Mouse (Mus musculus): ENCODE data around the gene Mrps12.

Mrps12 gene

DNA sequence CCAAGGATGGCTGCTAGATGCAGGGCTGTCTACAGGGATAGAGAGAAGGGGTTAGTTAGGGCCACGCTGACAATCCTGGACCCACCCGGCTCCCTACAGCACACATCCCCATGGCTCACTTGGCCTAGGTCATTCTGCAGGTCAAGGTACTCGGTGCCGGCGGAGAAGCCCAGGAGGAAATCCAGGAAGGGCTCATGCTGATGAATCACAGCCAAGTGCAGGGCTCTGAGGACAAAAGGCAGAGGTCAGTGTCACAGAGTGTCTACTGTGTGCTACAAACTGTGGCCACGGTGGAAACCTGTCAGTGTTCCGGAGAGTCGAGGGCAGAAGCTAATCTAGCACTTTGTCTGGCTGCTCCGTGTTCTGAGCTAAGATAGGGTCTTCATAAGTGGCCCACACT lies 20.3 kb upstream of the Mrps12 start:
- DNase-seq (ENCODE audit: low spot score in 2 of 2): no peak

DNA sequence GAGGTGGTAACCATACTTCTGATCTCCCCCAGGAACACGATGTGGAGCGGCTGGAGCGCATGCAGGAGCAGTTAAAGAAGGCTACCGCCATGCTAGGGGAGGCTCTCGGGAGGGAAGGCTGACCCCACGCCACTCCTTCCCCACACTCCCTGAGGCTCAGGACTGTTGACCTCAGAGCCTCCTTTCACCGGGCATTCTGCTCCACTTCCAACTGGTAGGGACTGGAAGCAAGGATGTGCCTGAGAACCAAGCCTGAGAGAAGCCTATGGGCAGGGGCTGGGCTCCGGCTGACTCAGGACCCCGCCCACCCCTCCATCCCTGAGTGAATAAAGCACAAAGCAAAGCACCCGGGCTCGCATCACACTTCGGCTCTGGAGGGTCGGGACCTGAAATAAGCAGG lies 17.0 kb upstream of the Mrps12 start:
- no peak for DNase-seq (ENCODE audit: low spot score in 2 of 2)

DNA sequence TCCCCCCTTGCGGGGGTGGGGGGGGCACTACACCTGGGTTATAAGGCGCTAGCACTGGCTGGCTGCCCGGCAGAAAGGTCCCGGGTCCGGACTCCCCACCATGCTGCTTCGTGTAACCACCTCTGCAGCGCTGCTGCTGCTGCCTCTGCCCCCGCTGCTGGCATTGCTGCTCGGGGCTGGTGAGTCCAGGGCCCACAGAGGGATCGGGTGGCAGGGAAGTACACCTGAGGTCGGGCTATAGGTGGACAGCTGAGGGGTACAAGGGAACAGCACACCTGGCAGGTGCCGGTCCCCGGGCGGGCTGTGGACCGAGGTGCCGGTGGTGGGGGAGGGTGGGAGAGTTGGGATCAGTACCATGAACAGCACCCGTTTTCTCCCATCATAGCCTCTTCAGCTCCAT lies 14.5 kb upstream of the Mrps12 start, which contains the start of gene Ccer2:
TSS of gene Ccer2 (plus strand) at position 96 of the 400 bp plus-strand sequence.
- no peak for DNase-seq (ENCODE audit: low spot score in 2 of 2)

DNA sequence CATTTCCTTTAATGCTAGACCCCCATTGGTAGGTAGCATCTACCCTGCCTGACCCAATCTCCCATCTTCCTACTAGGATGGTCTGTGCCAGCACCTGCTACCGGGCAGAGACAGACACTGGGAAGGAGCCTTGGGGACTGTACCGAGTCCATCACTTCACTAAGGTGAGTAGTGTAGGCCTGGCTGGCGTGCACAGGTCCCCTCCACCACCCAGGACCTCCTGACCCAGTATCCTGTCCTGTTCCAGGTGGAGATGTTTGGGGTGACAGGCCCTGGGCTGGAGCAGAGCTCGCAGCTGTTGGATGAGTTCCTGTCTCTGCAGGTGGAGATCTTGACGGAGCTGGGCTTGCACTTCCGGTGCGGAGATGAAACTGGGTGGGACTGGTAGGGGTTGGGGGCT lies 8.3 kb upstream of the Mrps12 start:
- DNase-seq (ENCODE audit: low spot score in 2 of 2): no peak

DNA sequence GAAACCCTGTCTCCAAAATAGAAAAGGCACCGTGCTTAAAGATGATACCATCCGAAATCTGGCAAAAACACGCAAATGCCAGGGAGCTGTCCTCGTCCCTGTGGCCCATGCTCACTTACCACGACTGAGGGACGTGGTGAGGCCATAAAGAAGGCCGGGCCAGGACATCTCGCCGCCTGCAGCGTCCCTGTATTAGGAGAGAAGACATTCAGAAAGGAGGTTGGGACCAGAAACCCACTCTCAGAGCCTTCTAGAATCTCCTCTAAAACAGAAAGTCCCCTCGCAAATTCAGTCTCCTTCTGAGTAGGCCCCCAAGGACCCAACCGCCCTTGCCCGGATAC lies 282 bp downstream of the Mrps12 start:
- no peak for DNase-seq (ENCODE audit: low spot score in 2 of 2)

DNA sequence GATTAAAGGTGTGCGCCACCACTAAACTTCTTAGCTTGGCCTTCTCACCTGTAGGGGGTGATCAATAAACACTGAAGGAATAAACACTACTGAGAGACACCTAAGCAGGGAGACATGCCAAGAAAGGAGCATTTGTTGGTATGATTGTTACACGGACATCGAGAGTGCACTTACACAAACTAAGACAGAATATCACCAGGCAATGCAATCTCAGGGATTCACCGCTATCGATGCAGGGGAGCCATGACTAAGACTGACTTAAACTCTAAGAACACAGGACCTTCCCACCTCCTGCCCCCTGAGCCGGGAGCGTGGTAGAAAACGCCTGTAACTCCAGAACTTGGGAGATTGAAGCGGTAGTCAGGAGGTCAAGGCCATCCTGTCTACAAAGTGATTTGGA lies 671 bp downstream of the Mrps12 start:
- DNase-seq (ENCODE audit: low spot score in 2 of 2): no peak

DNA sequence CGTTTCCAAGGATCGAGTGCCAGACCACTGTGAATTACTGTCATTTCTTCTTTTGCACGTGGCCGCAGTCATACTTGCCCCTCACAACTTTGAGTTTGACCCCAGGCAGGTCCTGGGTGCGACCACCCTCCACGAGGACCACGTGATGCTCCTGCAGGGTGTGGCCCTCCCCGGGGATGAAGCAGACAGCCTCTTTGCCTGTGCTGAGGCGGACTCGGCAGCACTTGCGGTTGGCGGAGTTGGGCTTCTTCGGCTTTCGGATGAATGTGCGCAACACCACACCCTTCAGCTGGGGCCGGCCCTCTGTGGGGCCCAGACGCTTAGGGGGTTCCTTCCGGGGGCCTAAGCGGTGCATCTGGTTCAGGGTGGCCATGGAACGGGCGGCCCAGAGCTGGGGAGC lies 1.8 kb downstream of the Mrps12 start:
- no peak for DNase-seq (ENCODE audit: low spot score in 2 of 2)

DNA sequence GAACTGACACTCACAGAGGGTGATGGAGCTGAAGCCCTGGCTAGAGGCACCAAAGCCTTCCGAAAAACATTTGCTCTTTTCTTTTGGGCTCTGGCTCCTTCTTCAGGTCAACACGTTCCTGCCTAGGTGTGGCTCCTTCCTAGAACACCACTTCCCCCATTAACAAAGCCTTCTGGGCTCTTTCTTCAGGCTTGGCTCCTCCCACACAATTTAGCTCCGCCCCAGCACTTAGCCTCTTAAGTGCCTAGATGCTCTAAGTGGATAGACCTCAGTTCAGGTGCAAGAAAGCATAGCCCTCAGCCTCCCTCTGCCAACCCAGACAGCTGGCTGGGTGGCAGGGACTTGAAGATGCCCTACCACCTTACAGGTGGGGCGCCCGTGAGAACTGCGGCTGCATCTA lies 5.9 kb downstream of the Mrps12 start:
- DNase-seq (ENCODE audit: low spot score in 2 of 2): no peak

DNA sequence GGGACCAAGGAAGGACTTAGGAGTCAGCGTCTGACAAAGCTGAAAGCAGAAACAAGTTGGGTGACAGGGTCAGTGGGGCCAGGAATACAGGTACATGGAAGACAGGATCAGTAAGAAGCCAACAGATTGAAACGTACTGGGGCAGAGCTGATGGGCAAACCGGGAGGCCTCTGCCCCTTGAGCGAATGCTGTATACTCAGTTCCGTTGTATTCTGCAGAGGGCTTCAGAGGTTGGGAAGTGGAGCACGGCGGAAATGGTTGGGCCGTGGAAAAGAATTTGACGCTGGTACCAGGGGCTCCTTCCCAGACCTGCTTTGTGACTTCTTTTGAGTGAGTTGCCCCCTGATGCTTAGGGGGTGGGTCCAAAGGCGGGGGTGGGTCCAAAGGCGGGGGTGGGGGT lies 8.4 kb downstream of the Mrps12 start:
- DNase-seq (ENCODE audit: low spot score in 2 of 2): no peak

DNA sequence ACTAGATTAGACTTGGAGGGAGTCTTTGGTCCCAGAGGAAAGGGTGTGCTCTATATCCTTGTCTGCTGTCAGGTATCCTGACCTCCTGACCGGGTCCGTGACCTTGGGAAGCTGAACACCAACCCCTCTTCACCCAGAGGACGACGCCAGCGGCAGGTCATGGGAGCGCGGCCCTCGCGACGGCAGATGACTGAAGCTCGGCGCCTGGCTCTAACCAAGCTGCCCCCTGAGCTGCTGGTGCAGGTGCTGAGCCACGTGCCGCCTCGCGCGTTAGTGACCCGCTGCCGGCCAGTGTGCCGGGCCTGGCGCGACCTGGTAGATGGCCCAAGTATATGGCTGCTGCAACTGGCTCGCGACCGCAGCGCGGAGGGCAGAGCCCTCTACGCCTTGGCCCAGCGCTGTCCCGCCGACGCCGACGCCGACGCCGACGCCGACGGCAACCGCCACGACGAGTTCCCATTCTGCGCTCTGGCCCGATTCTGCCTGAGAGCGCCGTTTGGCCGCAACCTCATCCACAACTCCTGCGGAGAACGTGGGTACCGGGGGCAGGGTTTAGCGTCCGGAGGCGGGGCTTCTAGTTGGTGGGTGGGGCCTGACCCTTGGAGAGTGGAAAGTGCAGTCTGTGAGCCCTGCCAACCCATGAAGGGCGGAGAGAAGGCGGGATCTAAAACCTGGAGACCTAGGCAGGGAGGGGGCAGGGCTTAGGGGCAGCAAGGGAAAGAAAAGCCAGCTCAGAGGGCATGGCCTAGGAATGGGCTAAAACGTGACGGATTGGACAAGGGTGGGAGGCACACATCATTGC lies 9.1 kb downstream of the Mrps12 start:
- peak in 1 of 2 experiments; percentile 61 for DNase-seq (ENCODE audit: low spot score in 2 of 2)

DNA sequence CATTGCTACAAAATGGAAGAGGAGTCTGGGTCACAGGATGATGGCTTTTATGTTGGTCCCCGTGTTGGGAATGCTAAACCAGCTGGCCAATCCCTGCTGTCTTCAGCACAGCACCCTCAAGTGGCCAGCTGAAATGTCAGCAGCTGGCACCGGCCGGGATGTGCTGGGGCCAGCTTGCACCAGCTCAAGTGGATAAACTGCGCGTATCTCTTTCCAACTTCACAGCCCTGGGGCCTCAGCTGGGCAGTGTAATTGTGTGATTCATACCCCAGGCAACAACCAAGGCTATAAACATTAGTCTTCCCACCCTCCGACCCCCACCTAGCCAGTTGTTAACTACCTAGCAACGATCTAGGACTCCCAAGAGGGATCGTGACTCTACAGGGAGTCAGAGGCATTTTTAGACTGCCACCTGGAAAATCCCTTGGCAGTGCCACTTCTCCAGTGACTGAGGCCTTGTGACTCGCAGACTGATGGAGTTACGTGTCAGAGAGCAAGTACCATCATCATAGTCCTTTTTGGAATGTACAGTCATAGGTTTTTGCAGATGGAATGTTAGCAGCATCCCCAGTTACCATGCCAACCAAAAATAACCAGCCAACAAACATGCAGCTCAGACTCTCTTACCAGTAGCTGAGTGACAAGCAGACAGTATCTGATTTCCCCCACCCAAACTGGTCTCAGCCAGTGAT lies 13.8 kb downstream of the Mrps12 start:
- DNase-seq (ENCODE audit: low spot score in 2 of 2): peak in 1 of 2 experiments; percentile 57

DNA sequence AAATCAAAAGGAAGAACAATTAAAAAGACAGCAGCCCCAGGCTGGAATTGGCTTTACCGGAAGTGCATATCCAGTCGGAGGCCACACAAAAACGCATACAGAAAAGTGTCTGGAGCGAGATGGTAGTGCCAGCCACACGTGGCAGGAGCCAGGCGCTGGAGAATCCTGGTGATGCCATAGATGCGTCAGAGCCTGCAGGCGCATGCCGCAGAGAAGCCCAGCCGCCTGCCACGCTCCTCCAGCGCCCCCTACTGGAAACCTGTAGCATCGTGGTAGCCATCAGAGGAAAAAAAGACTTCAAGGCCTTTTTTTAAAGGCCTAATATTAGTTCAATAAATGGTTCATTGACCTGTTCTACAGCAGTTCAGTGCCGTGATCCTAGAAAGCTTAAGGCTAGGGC lies 15.0 kb downstream of the Mrps12 start:
- DNase-seq (ENCODE audit: low spot score in 2 of 2): peak; percentile 54 to 82

DNA sequence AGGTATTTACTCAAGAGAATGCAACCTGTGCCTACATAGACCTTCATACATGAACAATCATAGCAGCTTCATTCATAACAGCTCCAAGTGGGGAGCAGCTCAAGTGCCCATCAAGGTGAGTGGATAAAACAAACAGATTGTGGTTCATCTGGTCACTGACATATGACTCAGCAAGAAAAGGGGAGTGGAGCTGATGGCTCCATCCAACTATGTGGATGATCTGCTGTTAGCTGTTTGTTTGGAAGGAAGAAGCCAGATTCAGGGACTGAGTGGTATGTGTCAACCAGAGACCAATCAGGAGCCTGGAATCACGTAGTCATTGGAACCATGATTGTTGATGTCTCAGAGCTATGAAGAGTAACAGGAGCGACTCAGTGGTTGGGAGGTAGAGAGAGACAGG lies 17.0 kb downstream of the Mrps12 start:
- no peak for DNase-seq (ENCODE audit: low spot score in 2 of 2)

DNA sequence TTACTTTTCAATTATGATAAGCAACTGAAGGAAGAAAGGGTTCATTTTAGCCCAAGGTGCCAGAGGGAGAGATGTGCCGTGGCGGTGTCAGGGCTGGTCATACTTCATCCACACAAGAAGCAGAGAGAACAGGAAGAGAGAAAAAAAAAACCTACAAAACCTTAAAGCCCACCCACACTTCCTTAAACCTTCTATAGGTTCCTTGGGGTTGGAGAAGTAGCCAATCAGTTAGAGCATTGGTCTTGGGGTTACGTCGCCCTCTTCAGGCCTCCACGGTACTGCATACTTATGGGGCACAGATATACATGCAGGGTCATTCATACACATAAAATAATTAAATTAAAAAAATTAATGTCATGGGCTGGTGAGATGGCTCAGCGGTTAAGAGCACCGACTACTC lies 19.5 kb downstream of the Mrps12 start:
- no peak for DNase-seq (ENCODE audit: low spot score in 2 of 2)

DNA sequence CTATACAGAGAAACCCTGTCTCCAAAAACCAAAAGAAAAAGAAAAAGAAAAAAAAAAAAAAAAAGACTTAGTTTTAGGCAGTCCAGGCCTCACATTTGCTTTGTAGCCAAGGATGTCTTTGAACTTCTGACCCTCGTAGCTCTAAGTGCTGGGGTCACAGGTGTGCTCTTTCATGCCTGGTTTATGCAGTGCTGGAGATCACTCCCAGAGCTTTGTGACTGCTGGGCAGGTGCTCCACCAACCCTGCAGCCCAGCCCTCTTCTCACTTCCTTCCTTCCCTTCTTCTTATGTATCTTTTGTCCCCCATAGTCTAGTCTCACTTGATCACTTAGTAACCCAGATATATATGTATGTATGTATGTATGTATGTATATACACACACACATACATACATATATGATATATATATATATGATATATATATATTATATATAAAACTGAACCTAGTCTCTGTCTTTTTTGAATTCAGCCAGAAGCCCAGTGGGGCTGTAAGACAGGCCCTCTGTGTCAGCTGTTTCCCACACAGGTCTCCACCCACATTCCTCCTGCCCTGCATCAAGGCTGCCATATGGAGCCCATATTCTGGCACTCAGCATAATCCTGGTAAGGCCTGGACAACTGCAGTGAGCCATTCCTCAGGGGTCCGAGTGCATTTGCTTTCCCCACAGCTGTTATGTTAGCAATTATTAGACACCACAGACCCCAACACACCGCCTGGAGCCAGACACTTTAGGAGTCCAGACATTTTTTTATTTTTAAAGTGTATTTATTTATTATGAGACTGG lies 20.7 kb downstream of the Mrps12 start:
- DNase-seq (ENCODE audit: low spot score in 2 of 2): no peak

DNA sequence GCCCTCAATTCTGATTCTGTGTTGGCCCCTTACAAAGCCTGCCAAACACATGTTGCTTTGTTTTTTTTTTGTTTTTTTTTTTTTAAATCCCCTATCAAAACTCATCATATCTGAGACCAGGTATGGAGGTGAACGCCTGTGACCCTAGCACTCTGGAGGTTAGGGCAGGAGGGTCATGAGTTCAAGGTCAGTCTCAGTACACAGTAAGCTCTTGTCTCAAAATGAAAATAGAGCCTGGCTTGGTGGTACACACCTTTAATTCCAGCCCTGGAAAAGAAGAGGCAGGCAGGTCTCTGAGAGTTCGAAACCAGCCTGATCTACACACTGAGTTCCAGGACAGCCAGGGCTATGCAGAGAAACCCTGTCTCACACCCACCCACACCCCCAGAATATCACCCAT lies 22.0 kb downstream of the Mrps12 start:
- no peak for DNase-seq (ENCODE audit: low spot score in 2 of 2)

DNA sequence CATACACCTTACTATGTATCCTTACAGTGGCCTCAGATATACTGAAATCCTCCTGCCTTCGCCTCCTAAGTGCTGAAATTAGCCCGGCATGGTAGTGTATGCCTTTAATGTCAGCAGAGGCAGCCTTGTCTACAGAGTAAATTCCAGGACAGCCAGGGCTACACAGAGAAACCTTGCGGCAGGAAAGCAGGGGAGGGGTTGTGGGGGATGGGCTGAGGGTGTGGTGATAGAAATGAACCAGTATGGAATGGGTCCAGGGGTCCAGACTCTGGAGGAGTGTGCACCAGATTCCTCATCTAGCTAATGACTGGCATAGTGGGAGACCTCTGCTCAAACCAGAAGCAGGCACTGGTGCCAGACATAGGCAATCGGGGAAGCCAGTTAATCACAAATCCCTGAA lies 22.5 kb downstream of the Mrps12 start:
- DNase-seq (ENCODE audit: low spot score in 2 of 2): no peak

DNA sequence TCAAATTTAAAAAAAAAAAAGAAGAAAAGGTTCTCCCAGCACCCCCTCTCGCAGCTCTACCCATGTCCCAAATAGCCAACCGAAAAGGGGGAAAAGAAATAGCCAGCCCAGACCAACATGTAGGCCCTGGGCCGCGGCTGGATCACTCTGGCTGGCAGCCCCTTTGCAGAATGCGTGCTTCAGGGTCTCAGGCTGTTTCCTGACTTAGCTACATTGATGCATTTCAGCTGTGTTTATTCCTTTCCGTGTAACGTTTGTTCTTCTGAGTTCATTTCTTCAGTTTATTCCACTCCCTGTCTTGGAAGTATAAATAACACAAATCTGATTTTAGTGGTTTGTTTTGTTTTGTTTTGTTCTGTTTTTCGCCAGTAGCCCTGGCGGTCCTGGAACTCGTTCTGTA lies 23.9 kb downstream of the Mrps12 start:
- DNase-seq (ENCODE audit: low spot score in 2 of 2): no peak

DNA sequence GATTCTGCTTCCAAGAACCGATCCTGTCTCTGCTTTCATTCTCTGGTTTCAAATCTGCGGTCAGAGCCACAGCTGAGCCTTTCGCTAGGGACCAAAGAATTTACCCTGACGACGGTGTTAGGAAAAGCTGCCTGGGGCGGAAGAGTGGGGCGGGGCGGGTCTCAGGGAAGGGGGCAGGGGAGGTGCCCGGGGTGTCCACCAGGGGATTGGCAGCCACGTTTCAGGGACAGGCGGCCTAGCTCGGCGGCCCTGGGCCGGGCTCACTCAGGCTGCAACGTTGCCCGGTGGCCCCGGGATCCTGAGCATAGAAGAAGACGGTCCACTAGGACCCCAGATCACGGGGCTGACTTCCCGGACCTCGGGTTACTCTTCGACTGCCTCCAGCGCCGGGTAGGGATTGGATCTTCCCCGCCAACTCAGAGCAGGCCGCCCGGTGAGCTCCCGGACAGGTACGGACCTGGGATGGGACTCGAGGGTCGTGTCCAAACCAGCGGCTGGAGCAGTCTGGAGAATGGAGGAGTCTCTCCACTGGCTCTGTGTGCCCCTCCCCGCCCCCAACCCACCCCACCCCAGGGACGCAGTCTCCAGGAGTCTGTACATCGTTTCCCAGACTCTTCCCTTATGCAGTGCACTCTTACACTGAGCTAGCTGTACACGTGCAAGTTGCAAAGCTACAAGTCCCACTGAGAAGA lies 24.9 kb downstream of the Mrps12 start, which contains the start of gene Fbxo17:
TSS of gene Fbxo17 (plus strand) at position 215 of the 692 bp plus-strand sequence.
- no peak for DNase-seq (ENCODE audit: low spot score in 2 of 2)

DNA sequence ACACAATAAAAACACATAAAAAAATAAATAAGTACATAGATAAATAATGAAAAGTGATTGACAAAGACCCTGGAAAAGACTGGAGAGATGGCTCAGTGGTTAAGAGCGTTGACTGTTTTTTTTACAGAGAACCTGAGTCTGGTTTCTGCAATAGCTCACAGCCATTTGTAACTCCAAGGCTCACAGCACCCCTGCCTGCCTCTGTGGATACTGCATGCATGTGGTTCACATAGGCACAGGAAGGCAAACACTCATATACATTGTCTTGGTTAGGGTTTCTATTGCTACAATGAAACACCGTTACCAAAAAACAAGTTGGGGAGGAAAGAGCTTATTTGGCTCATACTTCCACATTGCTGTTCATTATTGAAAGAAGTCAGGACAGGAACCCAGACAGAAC lies 26.0 kb downstream of the Mrps12 start:
- DNase-seq (ENCODE audit: low spot score in 2 of 2): no peak

DNA sequence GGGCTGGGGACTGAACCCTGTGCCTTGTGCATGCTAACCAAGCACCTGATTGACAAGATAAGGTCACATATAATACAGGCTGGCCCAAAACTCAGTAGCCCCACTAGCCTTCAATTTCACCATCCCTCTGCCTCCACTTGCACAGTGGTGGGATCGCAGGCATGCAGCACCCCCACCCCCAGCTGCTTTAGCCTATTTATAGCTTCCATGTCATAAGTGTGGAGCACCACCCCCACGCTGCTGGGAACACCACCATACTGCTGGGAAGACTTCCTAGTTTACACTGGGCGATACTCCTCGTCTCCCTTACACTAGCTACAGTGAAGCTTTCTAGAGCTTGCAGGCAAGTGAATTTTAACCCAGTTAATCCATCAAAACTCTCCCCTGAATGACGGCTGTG lies 27.0 kb downstream of the Mrps12 start:
- peak in 1 of 2 experiments; percentile 41 for DNase-seq (ENCODE audit: low spot score in 2 of 2)

DNA sequence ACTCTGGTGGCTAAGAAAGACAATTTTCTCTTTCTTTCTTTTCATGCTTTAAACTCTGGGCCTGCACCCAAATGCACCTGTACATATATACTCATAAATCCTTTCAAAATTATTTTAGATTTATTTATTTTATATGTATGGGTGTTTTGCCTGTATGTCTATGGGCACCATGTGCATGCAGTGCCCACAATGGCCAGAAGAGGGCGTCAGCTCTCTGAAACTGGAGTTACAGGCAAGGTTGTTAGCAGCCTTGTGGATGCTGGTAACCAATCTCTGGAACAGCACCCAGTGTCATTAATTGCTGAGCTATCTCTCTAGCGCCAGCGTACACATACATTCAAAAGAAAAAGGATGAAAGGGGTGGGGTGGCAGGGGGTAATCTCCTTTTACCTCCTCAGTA lies 30.7 kb downstream of the Mrps12 start:
- DNase-seq (ENCODE audit: low spot score in 2 of 2): no peak

All from left cerebral cortex, adult 9 months (tissue).